Mouse (Mus musculus) heart, postnatal 14 days (tissue): ENCODE measurements around the gene Hps5. TPM values are rescaled to one million over a fixed set of nuclear protein-coding genes. Genes with fewer than 3 reads are reported as not detected.

ENCODE experiments used
- total RNA-seq, 2 experiments: library from RNA; stranded (reverse); gene quantifications; 2 replicates each; pipeline ENCODE4 v1.2.3; 2021

Gene Hps5
- total RNA-seq, 2 experiments from 2014 or later, result 8.0 to 12.5 TPM

Other genes starting within 250 kb of the Hps5 start
- 1 to 10 TPM; 3.7 to 4.1 TPM for gene Sergef, start 156.3 kb downstream of the Hps5 start, total RNA-seq
- under 1 TPM in 1 of 2 experiments, not detected in 1; 0.17 TPM for gene Tph1, start 123.5 kb downstream of the Hps5 start, total RNA-seq
- gene Saal1, start 85.4 kb downstream of the Hps5 start, total RNA-seq, result 1 to 10 TPM; 4.2 to 4.3 TPM
- gene Saa3, start 80.4 kb downstream of the Hps5 start, total RNA-seq, result 1 to 10 TPM; 1.6 TPM
- gene Saa4, start 63.5 kb downstream of the Hps5 start, total RNA-seq, result not detected
- gene Saa1, start 53.1 kb downstream of the Hps5 start, total RNA-seq, result not detected
- not detected for gene Saa2, start 44.3 kb downstream of the Hps5 start, total RNA-seq
- 10 to 100 TPM; 18.2 to 19.0 TPM for gene Gtf2h1, start within 50 bp of the Hps5 start, total RNA-seq
- gene Ldha, start 45.4 kb upstream of the Hps5 start, total RNA-seq, result 100 to 1,000 TPM; 746 to 778 TPM
- not detected for gene Ldhc, start 65.1 kb upstream of the Hps5 start, total RNA-seq
- gene Tsg101, start 123.9 kb upstream of the Hps5 start, total RNA-seq, result 10 to 100 TPM; 59.6 to 66.3 TPM
- 1 to 10 TPM; 8.1 to 9.7 TPM for gene Uevld, start 162.5 kb upstream of the Hps5 start, total RNA-seq
- gene Gm9999, start 187.5 kb upstream of the Hps5 start, total RNA-seq, result not detected
- gene Spty2d1, start 212.3 kb upstream of the Hps5 start, total RNA-seq, result 10 to 100 TPM; 10.2 to 11.1 TPM